Mouse (Mus musculus): Measurements from ENCODE around the gene Akap7.

- TF ChIP-seq TAL1 (IDR thresholded peaks at IDR 0.05; ENCODE audit: low read length) (no peak), GATA1 (IDR thresholded peaks at IDR 0.05; ENCODE audit: low read length) (no peak)
These were observed 2.5 kb downstream of the Akap7 start for GRCm38 (mm10) chr10:25305146-25305545.

Data from erythroblast, embryonic 14.5 days (primary cell).